Mouse (Mus musculus): ENCODE measurements at regions not wholly inside any gene's neighbourhood (a gene's known extent, or its start where the extent isn't known, plus 50 kb on each side); places are given as distances from the start of the nearest gene placed in this dataset.

DNA sequence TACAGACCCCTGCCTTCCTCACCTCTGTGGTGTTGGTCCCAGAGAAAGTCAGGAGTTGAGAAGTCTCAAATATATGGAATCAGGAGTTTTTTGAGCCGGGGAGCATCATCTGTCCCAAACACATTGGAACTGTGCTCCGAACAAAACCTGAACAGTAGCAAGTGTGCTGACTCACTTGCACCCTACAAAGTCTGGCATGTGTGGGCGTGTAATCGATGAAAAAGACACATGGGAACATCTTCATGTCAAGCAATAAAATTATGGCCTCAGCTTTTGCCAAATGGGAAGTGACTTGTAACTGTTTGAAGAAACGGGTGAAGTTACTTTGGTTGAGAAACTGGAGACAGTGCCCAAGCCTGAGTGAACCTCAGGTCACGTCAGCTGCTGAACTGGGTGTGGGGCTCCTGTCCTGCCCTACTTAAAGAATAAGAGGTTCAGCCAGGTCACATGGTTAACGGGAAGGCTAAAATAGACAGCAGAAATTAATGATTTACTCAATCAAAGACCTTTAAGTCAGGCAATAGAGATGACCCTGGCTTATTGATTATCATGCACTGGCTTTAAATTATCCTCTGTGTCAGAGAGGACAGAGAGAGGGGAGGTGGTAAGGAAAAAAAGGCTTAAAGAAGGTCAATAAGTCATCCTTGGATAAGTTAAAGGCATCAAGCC is 80.6 kb upstream of the Sel1l start:
- Histone ChIP-seq H3K36me3 (ENCODE audit: insufficient read depth, low read length) (no peaks in the 10 kb centered on the region), H3K27me3 (ENCODE audit: insufficient read depth, low read length) (no peaks in the 10 kb centered on the region), H3K9me3 (ENCODE audit: low read length) (no peaks in the 10 kb centered on the region), H3K4me3 (replicated peaks; ENCODE audit: low read length) (no peak overlapping the region), H3K4me1 (replicated peaks; ENCODE audit: low read depth, low read length) (no peaks in the 10 kb centered on the region)
- TF ChIP-seq NANOG (IDR thresholded peaks at IDR 0.05; ENCODE audit: borderline replicate concordance, low read length) (no peak), POU5F1 (IDR thresholded peaks at IDR 0.05; ENCODE audit: borderline replicate concordance, low read length) (no peak), CTCF (conservative IDR thresholded peaks at IDR 0.05; ENCODE audit: low read length) (no peak)

DNA sequence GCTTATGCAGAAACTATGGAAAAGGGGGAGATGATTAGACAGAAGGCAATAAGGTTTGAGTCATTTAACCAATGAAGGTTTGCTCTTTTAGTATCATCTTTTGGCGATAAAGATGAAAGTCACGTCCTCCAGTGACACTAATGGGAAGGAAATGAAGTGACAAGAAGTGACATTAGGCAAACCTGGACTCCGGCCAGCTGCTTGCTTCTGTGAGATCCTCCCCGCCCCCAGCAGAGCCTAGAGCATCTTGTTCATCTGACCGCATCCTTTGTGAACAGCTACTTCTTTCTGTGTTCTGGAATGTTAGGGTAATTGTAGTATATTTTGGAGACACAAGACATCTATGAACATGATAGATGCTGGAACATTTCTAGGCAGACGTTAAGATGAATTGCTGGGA is 78.6 kb upstream of the Sel1l start:
- Histone ChIP-seq H3K36me3 (ENCODE audit: insufficient read depth, low read length) (no peaks in the 10 kb centered on the region), H3K4me1 (replicated peaks; ENCODE audit: low read depth, low read length) (no peaks in the 10 kb centered on the region)

DNA sequence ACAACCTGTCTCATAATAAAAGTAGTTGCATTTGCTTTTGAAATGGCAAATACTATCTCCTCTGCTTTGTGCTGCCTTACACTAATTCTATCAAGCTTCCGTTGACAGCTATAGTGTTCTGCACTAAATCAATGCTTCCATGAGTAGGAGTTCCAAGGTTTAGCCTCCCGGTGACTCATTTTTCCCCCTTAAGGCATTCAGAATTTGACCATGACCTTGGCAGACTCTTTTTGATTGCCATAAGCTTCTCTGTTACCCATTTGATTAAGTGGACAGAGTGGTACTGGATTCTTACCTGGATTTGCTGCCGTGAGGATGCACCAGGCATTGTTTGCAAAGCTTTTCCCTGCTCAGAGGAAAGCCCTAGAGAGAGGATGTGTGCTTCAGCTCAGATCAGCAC is 66.5 kb upstream of the Sel1l start:
- H3K4me3 ChIP-seq (replicated peaks; ENCODE audit: low read length) = no peak overlapping the region
- no peaks in the 10 kb centered on the region for H3K27me3 ChIP-seq (ENCODE audit: insufficient read depth, low read length)
- H3K36me3 ChIP-seq (ENCODE audit: insufficient read depth, low read length) = no peaks in the 10 kb centered on the region
- TF ChIP-seq NANOG (IDR thresholded peaks at IDR 0.05; ENCODE audit: borderline replicate concordance, low read length) (no peak), POU5F1 (IDR thresholded peaks at IDR 0.05; ENCODE audit: borderline replicate concordance, low read length) (no peak), CTCF (conservative IDR thresholded peaks at IDR 0.05; ENCODE audit: low read length) (no peak)
- no peaks in the 10 kb centered on the region for H3K9me3 ChIP-seq (ENCODE audit: low read length)
- H3K4me1 ChIP-seq (replicated peaks; ENCODE audit: low read depth, low read length) = no peaks in the 10 kb centered on the region

More for the DNA sequence above, 78.6 kb upstream of the Sel1l start:
- Histone ChIP-seq H3K4me3 (replicated peaks; ENCODE audit: low read length) (no peak overlapping the region), H3K27me3 (ENCODE audit: insufficient read depth, low read length) (no peaks in the 10 kb centered on the region), H3K9me3 (ENCODE audit: low read length) (no peaks in the 10 kb centered on the region)
- no peak for TF ChIP-seq POU5F1 (IDR thresholded peaks at IDR 0.05; ENCODE audit: borderline replicate concordance, low read length)
- TF ChIP-seq NANOG (IDR thresholded peaks at IDR 0.05; ENCODE audit: borderline replicate concordance, low read length) = no peak

DNA sequence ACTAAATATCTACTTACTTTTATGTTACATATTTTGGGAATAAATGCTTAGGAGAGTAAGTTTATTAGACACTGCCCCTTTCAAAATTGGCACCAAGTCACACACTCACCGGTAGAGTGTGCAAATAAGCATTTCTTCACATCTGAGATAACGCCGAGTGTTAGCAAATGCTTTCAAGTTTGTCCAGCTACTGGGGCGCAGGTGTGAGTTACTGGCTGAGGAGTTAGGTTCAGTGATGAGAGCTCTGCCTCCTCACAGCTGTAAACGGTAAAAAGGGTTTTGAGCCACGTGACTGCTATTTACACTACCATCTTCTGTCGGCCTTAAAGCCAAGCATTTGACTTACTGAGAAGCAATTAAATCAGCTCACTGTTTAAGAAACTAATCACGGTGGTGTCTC is 61.6 kb upstream of the Sel1l start:
- TF ChIP-seq POU5F1 (IDR thresholded peaks at IDR 0.05; ENCODE audit: borderline replicate concordance, low read length) (no peak), CTCF (conservative IDR thresholded peaks at IDR 0.05; ENCODE audit: low read length) (no peak), NANOG (IDR thresholded peaks at IDR 0.05; ENCODE audit: borderline replicate concordance, low read length) (no peak)
- Histone ChIP-seq H3K4me3 (replicated peaks; ENCODE audit: low read length) (no peak overlapping the region), H3K9me3 (ENCODE audit: low read length) (no peaks in the 10 kb centered on the region), H3K36me3 (ENCODE audit: insufficient read depth, low read length) (no peaks in the 10 kb centered on the region), H3K27me3 (ENCODE audit: insufficient read depth, low read length) (no peaks in the 10 kb centered on the region), H3K4me1 (replicated peaks; ENCODE audit: low read depth, low read length) (no peaks in the 10 kb centered on the region)
